Mouse (Mus musculus): ENCODE data around the gene Dera.

Gene Dera

GRCm38 (mm10) chr6:137757891-137758290 lies 3.5 kb downstream of the Dera start:
- no peak for DNase-seq (ENCODE audit: low spot score)

- DNase-seq (ENCODE audit: low spot score): no peak
Measured at GRCm38 (mm10) chr6:137759681-137760080, 5.3 kb downstream of the Dera start.

GRCm38 (mm10) chr6:137760966-137761365 lies 6.6 kb downstream of the Dera start:
- DNase-seq (ENCODE audit: low spot score): no peak

- DNase-seq (ENCODE audit: low spot score): no peak
Measured at GRCm38 (mm10) chr6:137764572-137765210, 10.3 kb downstream of the Dera start.

- DNase-seq (ENCODE audit: low spot score): no peak
Measured at GRCm38 (mm10) chr6:137766177-137766576, 11.8 kb downstream of the Dera start.

GRCm38 (mm10) chr6:137771621-137772250 lies 17.4 kb downstream of the Dera start:
- no peak for DNase-seq (ENCODE audit: low spot score)

- DNase-seq (ENCODE audit: low spot score): no peak
Measured at GRCm38 (mm10) chr6:137772918-137773636, 18.7 kb downstream of the Dera start.

GRCm38 (mm10) chr6:137773637-137774028 lies 19.3 kb downstream of the Dera start:
- DNase-seq (ENCODE audit: low spot score): no peak

GRCm38 (mm10) chr6:137774166-137774565 lies 19.8 kb downstream of the Dera start:
- DNase-seq (ENCODE audit: low spot score): no peak

- DNase-seq (ENCODE audit: low spot score): no peak
Measured at GRCm38 (mm10) chr6:137775159-137775558, 20.8 kb downstream of the Dera start.

- DNase-seq (ENCODE audit: low spot score): no peak
Measured at GRCm38 (mm10) chr6:137776981-137777380, 22.6 kb downstream of the Dera start.

GRCm38 (mm10) chr6:137783899-137784637 lies 29.7 kb downstream of the Dera start:
- no peak for DNase-seq (ENCODE audit: low spot score)

GRCm38 (mm10) chr6:137788976-137789590 lies 34.7 kb downstream of the Dera start:
- DNase-seq (ENCODE audit: low spot score): no peak

GRCm38 (mm10) chr6:137789658-137790057 lies 35.3 kb downstream of the Dera start:
- no peak for DNase-seq (ENCODE audit: low spot score)

GRCm38 (mm10) chr6:137795494-137795893 lies 41.1 kb downstream of the Dera start:
- no peak for DNase-seq (ENCODE audit: low spot score)

GRCm38 (mm10) chr6:137796596-137797567 lies 42.5 kb downstream of the Dera start:
- no peak for DNase-seq (ENCODE audit: low spot score)

GRCm38 (mm10) chr6:137799253-137799652 lies 44.9 kb downstream of the Dera start:
- no peak for DNase-seq (ENCODE audit: low spot score)

- DNase-seq (ENCODE audit: low spot score): no peak
Measured at GRCm38 (mm10) chr6:137803456-137804005, 49.2 kb downstream of the Dera start.

- DNase-seq (ENCODE audit: low spot score): no peak
Measured at GRCm38 (mm10) chr6:137804121-137804520, 49.8 kb downstream of the Dera start.

GRCm38 (mm10) chr6:137804606-137805005 lies 50.3 kb downstream of the Dera start:
- no peak for DNase-seq (ENCODE audit: low spot score)

- DNase-seq (ENCODE audit: low spot score): no peak
Measured at GRCm38 (mm10) chr6:137806342-137806741, 52.0 kb downstream of the Dera start.

Measured in c-Kit-positive CD71-positive TER-119-positive erythroid progenitor cells, embryonic 14.5 days (primary cell).